In the genomic region with DNA sequence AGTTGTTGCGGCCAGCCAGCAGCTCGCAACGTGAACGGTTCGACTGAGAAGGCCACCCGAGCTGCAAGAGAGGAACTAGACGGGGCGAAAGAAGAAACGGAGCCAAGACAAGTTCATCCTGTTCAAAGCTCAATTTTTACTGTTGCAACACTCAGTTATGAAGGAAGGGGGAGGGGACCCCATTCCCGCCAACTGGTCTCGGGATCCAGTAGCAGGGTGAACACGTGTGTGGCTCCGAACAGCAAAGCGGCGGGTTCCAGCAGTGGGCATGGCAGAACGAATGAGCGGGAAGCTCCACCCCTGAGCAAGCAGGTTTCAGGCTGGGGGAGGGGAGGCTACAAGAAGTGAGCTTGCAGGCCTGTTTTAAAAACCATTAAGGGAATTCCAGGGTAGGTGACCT, we compare ENCODE assay signal across 5 mouse cellular contexts.
DNase-seq lines count a peak whose midpoint lies in the region; TF ChIP-seq lines count a peak whose summit lies in the region.
"Not testable (repeated sequence)": the region's sequence is repeated elsewhere in the genome, so short reads cannot be mapped to it uniquely, and the experiment has no call there.

No protein-coding gene starts in this region.

- not testable (repeated sequence) for H3K36me3 ChIP-seq in CH12.LX (replicated peaks in 1 of 2; ENCODE audit: control insufficient read depth in 1 of 2, insufficient read depth in 1 of 2, low read length in 1 of 2); liver, adult 2 months (ENCODE audit: control insufficient read depth, insufficient read depth, low read length)

- not testable (repeated sequence) for H3K9me3 ChIP-seq in CH12.LX (replicated peaks; ENCODE audit: low read length)

- not testable (repeated sequence) for H3K9ac ChIP-seq in CH12.LX (ENCODE audit: insufficient read depth, low read depth); liver, adult 2 months (ENCODE audit: low read depth, low read length)

- H3K27me3 ChIP-seq in CH12.LX (replicated peaks); liver, adult 2 months (ENCODE audit: control insufficient read depth, insufficient read depth, low read length): not testable (repeated sequence)

- TF ChIP-seq RAD21 in CH12.LX (IDR thresholded peaks at IDR 0.05; ENCODE audit: low read depth, low read length): not testable (repeated sequence)

- not testable (repeated sequence) for TF ChIP-seq CTCF in CH12.LX (conservative IDR thresholded peaks at IDR 0.05 in 1 of 2, IDR thresholded peaks at IDR 0.05 in 1 of 2; ENCODE audit: low read depth in 2 of 2, low read length in 2 of 2); liver, adult 2 months (IDR thresholded peaks at IDR 0.05; ENCODE audit: low read depth, low read length)

- TF ChIP-seq POLR2A in CH12.LX (IDR thresholded peaks at IDR 0.05; ENCODE audit: low read depth, low read length); liver, adult 2 months (IDR thresholded peaks at IDR 0.05; ENCODE audit: extremely low read depth, insufficient read depth, low read length): not testable (repeated sequence)

- peaks cover 0 to 11% of the 10 kb centered on the region in 2 experiments; a peak in 1 of 4 replicates for H3K4me1 ChIP-seq in CH12.LX (ENCODE audit: control insufficient read depth in 1 of 2, insufficient read depth in 2 of 2)
- H3K4me1 ChIP-seq in liver, adult 2 months (ENCODE audit: control insufficient read depth, insufficient read depth, low read length): not testable (repeated sequence)

- 90% methylated on average over 17 of the region's 17 CpGs for WGBS in liver, adult 2 months

- H3K4me3 ChIP-seq in CH12.LX (replicated peaks in 1 of 3; ENCODE audit: low read depth in 2 of 3, low read length in 2 of 3, poor library complexity in 1 of 3); liver, adult 2 months (ENCODE audit: insufficient read depth, low read depth, low read length): not testable (repeated sequence)

- not testable (repeated sequence) for H3K79me2 ChIP-seq in CH12.LX (replicated peaks; ENCODE audit: control insufficient read depth, extremely low read depth, insufficient read depth, poor library complexity, severe bottlenecking); liver, adult 2 months (ENCODE audit: control insufficient read depth, insufficient read depth, low read length)

- dilution Hi-C loops in CH12.LX (cut with MboI; ENCODE audit: extremely low pct_ligation_motif_present, extremely low pct_unique_long_range_greater_than_20kb, low sequenced_read_pairs): not testable (repeated sequence)

- H3K4me2 ChIP-seq in CH12.LX (ENCODE audit: insufficient read depth, low read depth, poor library complexity, severe bottlenecking): not testable (repeated sequence)

- not testable (repeated sequence) for TF ChIP-seq EP300 in CH12.LX (IDR thresholded peaks at IDR 0.05; ENCODE audit: low read length)

- not testable (repeated sequence) for H3K27ac ChIP-seq in CH12.LX (ENCODE audit: insufficient read depth, low read depth); liver, adult 2 months (replicated peaks; ENCODE audit: insufficient read depth, low read depth, low read length)

- DNase-seq in CH12.LX (ENCODE audit: extremely low read depth): not testable (repeated sequence)
- peak; percentile 8 for DNase-seq in ZHBTc4 (ENCODE audit: low read depth, low spot score)
- DNase-seq in kidney, adult 11 months: peak; percentile 21
- DNase-seq in kidney, adult 9 months: peak; percentile 41
- peak; percentile 64 for DNase-seq in liver, adult 2 months (ENCODE audit: extremely low read depth, low read depth, low spot score)

- in situ Hi-C loops in CH12.LX (cut with MboI; ENCODE audit: low pct_ligation_motif_present, low pct_unique_long_range_greater_than_20kb, low sequenced_read_pairs): not testable (repeated sequence)

TF ChIP-seq in CH12.LX, 34 proteins besides CTCF, POLR2A, EP300 and RAD21:
- 0 out of 2 replicates have a peak, but pooled peaks have one; percentile 22 for TF ChIP-seq MEF2A (IDR thresholded peaks at IDR 0.05; ENCODE audit: borderline replicate concordance, low read depth, low read length)
